Mouse (Mus musculus): ENCODE measurements around the gene Abcd3. TPM values are rescaled to one million over a fixed set of nuclear protein-coding genes. Genes with fewer than 3 reads are reported as not detected.
"Not testable (repeated sequence)": the region's sequence is repeated elsewhere in the genome, so short reads cannot be mapped to it uniquely, and the experiment has no call there.

Abcd3 gene
- polyA plus RNA-seq, 1 experiment: 23.3 TPM

DNA sequence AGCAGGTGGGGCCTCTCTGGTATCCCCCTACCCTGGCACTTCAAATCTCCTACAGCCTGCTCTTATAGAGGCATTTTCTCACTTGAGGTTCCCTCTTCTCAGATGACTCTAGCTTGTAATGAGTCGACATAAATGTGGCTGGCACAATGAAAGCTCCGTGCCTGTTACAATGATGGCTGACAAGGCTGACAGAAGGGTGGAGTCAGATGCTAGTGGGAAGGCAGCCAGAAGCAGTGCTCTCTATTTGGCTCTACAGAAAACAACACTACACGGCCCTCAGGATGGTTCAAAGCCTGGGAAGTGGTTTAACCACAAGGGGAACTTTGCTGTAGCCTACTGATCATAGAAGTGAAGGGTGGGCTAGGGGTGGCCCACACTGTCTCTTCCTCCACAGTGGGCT, 60.0 kb downstream of the Abcd3 start:
- Histone ChIP-seq H3K4me3 (ENCODE audit: insufficient read depth, low read length) (no peak overlapping the region), H3K4me1 (ENCODE audit: control insufficient read depth, insufficient read depth, low read length) (no peaks in the 10 kb centered on the region), H3K27ac (ENCODE audit: insufficient read depth, low read length) (no peak overlapping the region)
- TF ChIP-seq POLR2A (IDR thresholded peaks at IDR 0.05; ENCODE audit: extremely low read depth, insufficient read depth, low read length) (no peak), CTCF (IDR thresholded peaks at IDR 0.05; ENCODE audit: extremely low read depth, insufficient read depth, low read length) (no peak)

DNA sequence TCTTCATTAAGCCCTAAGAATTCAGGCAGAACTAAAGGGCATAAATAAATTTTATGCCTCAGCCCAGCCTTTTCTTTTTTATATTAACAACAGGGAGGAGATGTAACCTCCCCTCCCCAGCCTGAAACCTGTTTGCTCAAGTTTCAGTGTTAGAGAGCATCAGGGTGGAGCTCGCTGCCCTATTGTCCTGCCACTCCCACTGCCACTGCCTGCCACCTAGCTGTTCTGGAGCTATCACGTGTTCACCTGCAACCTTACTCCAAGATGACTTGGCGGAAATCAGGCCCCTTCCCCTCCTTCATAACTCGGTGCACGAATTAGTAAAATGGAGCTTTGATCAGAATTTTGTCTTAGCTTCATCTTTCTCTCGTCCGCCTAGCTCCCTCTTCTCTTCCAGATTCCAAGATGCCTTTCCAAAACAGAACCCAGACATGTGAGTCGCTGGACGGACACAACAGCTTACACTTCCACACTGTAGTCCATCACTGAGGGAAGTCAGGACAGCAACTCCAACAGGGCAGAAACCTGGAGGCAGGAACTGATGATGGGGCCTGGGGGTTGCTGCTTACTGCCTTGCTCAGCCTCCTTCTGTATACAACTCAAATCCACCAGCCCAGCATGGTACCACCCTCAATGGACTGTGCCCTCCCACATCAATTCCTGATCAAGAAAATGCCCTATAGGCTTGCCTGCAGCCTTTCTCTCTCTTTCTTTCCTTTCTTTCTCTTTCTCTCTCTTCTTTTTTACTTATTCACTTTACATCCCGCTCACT, 60.6 kb downstream of the Abcd3 start:
- H3K4me3 ChIP-seq (ENCODE audit: insufficient read depth, low read length); H3K27ac ChIP-seq (ENCODE audit: insufficient read depth, low read length); H3K4me1 ChIP-seq (ENCODE audit: control insufficient read depth, insufficient read depth, low read length): not testable (repeated sequence)

DNA sequence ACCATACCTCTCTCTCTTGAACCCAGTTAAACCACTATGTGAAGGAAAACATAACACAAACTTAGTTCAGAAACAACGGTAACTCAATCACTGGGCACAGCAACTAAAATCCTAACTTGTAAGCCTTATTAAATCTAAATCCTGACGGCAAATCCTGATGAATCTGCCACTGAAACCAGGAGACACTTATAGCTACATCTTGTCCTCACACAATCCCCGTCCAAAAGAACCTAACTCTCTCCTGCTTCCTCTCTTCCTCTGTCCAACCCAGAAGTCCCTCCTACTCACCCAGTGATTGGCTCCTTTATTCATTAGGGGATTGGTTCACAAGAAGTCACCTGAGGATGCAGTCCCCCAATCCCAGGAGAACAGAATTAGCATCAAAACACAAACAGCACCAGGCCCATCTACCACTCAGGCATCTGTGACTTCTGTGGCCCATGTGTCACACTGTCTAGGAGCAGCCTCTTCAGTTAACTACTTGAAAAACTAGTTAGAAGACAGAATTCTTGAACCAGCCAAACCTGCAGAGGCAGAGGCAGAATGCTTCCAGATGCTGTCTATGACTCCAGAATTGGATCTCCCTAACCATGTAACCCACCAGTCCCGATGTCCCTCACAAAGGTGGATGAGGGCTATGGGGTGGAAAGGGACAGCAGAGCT, 73.8 kb downstream of the Abcd3 start:
- H3K4me1 ChIP-seq (ENCODE audit: control insufficient read depth, insufficient read depth, low read length); H3K4me3 ChIP-seq (ENCODE audit: insufficient read depth, low read length); H3K27ac ChIP-seq (ENCODE audit: insufficient read depth, low read length): not testable (repeated sequence)

DNA sequence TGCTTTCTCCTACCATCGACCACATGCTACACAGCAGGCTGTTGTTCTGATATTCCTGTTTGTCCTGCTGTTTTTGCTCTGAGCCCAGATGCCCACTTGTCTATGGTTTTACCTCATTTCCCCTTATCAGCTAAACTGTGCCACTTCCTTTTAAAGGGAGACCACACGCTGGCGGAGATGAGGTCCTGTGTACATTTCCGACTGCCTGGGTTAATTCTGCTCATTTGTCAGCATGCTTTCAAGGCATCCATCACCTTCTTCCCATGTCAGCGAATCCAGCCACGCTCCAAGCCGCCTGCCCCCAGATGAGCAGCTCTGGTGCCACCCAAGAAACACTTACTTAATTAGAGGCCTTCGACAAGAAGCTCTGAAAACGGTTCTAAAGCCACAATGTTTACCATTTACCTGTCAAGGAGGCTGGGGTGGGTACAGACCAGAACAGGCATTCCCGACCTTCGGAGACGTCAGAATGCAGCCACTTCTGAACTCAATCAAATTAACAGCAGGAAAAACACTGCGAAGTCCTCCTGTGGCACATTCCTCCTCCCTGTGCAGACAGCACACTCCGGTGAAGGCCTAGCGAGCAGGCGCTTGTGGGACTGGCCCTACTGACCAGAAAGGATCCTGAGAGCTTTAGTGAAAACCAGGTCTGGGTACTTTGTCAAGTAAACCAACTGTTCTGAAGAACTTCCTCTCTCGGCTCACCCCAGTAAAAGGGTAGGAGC, 75.5 kb downstream of the Abcd3 start:
- H3K4me1 ChIP-seq (ENCODE audit: control insufficient read depth, insufficient read depth, low read length): no peaks in the 10 kb centered on the region
- H3K4me3 ChIP-seq (ENCODE audit: insufficient read depth, low read length): no peak overlapping the region
- TF ChIP-seq CTCF (IDR thresholded peaks at IDR 0.05; ENCODE audit: extremely low read depth, insufficient read depth, low read length): no peak
- TF ChIP-seq POLR2A (IDR thresholded peaks at IDR 0.05; ENCODE audit: extremely low read depth, insufficient read depth, low read length): no peak
- H3K27ac ChIP-seq (ENCODE audit: insufficient read depth, low read length): no peak overlapping the region

DNA sequence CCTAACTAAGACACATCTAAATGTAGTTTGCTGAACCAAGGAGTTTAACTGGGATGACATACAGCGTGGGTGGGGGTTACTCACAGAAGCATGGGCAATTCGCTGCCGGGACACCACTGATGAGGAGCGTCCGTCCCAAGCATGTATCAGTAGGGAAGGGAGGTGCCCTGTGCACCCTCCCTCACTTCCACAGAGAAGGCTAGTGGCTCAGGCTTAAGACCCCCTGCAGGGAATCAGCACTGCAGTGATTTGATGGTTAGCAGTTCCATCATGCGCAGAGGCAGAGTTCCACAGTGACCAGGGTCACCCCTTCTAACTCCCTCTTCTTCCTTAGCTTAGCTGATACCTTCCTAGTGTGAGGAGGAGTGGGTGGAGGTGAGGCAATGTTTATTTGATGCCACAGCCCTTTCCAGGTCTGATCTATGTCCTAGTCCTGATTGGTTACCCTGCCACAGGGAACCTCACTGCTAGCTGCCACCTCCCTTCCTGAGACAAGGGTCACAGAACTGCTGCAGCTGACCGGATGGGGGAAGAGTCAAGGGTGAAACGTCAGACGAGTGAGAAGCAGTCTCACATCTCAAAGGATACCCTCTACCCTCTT, 76.3 kb downstream of the Abcd3 start:
- TF ChIP-seq POLR2A (IDR thresholded peaks at IDR 0.05; ENCODE audit: extremely low read depth, insufficient read depth, low read length) (no peak), CTCF (IDR thresholded peaks at IDR 0.05; ENCODE audit: extremely low read depth, insufficient read depth, low read length) (no peak)
- Histone ChIP-seq H3K4me1 (ENCODE audit: control insufficient read depth, insufficient read depth, low read length) (no peaks in the 10 kb centered on the region), H3K27ac (ENCODE audit: insufficient read depth, low read length) (no peak overlapping the region), H3K4me3 (ENCODE audit: insufficient read depth, low read length) (no peak overlapping the region)

DNA sequence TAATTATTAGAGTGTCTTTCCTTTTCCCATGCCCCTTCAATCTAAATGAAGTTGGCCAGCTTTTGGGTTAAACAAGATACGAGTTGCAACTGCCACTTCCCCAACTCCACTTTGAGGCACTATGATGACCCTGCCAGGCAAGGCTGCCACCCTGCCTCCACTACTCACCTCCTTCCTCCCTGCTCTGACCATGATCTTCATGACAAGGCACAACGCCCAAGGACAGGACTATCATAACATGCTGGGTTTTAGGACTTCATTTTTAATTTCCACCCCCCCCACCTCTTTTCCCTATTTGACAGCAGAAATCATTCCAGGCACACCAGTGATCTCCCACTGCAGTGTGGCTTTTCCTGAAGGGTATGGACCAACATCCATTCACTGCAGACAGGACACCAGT, 77.2 kb downstream of the Abcd3 start:
- Histone ChIP-seq H3K27ac (ENCODE audit: insufficient read depth, low read length) (no peak overlapping the region), H3K4me1 (ENCODE audit: control insufficient read depth, insufficient read depth, low read length) (no peaks in the 10 kb centered on the region), H3K4me3 (ENCODE audit: insufficient read depth, low read length) (no peak overlapping the region)
- no peak for TF ChIP-seq CTCF (IDR thresholded peaks at IDR 0.05; ENCODE audit: extremely low read depth, insufficient read depth, low read length)
- no peak for TF ChIP-seq POLR2A (IDR thresholded peaks at IDR 0.05; ENCODE audit: extremely low read depth, insufficient read depth, low read length)

DNA sequence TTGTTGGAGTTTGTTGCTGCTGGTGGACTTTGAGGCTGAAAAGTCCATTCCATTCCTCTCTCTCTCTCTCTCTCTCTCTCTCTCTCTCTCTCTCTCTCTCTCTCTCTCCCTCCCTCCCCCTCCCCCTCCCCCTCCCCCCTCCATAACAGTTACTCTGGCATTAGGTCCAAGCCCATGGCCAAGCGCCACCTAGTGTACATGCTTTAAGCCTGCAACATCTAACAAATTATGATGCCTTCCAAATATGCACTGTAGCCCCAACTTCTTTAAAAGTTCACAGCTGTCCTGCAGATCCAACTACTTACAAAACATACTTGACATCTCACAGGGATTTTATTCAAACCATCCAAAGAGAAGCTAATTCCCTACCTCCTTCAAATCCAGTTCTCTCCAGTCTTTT, 77.6 kb downstream of the Abcd3 start:
- Histone ChIP-seq H3K27ac (ENCODE audit: insufficient read depth, low read length) (no peak overlapping the region), H3K4me3 (ENCODE audit: insufficient read depth, low read length) (no peak overlapping the region), H3K4me1 (ENCODE audit: control insufficient read depth, insufficient read depth, low read length) (no peaks in the 10 kb centered on the region)
- TF ChIP-seq POLR2A (IDR thresholded peaks at IDR 0.05; ENCODE audit: extremely low read depth, insufficient read depth, low read length): no peak
- TF ChIP-seq CTCF (IDR thresholded peaks at IDR 0.05; ENCODE audit: extremely low read depth, insufficient read depth, low read length): peak; percentile 65

DNA sequence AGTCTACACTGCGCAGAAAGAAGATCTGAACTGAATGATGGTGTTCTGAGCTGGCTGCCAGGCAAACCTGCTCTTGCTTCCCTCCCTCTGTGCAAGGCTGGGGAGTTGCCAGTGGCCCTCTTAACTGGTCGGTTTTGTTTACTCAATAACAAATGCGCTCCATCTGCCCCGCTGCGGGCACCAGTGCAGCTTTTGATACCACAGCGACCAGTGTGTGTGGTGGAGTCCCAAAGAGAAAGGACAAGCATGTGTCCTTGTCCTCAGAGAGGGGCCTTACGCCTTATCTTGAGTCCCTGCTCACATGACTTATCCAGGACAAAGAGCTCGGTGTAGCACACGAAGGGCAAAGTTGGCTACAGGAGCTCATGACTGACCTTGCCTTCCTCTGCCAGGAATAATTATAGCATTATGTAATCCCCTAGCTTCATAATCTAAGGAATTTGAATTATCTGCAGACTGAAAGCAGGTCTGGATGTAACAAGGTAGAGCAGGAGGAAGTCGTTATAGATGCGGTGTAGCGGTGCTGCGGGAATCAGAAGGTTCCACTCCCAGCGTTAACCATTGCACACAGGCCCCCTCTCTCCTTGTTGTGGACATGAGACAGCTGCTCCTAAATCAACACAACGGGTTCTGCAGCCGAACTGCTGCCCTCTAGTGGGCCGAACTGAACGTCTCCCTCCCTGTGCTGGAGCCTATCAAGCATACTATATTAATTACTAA, 78.9 kb downstream of the Abcd3 start:
- TF ChIP-seq POLR2A (IDR thresholded peaks at IDR 0.05; ENCODE audit: extremely low read depth, insufficient read depth, low read length): no peak
- TF ChIP-seq CTCF (IDR thresholded peaks at IDR 0.05; ENCODE audit: extremely low read depth, insufficient read depth, low read length): peak; percentile 78
- Histone ChIP-seq H3K4me3 (ENCODE audit: insufficient read depth, low read length) (no peak overlapping the region), H3K4me1 (ENCODE audit: control insufficient read depth, insufficient read depth, low read length) (no peaks in the 10 kb centered on the region), H3K27ac (ENCODE audit: insufficient read depth, low read length) (no peak overlapping the region)

DNA sequence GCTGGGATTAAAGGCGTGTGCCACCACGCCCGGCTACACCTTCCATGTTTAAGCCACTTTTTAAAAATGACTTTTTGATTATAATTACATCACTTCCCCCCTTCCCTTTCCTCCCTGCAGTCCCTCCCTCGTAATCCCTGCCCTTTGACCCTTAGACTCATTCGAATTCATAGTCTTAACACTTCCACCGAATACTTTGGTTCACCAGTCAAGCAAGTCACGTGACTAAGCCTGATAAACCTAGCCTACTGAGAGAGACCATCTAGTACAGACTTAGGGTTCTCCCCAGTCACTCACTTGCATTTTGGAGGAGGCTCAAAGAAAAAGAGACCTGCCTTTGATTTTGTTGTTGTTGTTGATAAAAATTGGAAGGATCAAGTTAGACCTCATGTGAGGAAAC, 79.6 kb downstream of the Abcd3 start:
- no peaks in the 10 kb centered on the region for H3K4me1 ChIP-seq (ENCODE audit: control insufficient read depth, insufficient read depth, low read length)
- no peak overlapping the region for H3K27ac ChIP-seq (ENCODE audit: insufficient read depth, low read length)
- no peak for TF ChIP-seq POLR2A (IDR thresholded peaks at IDR 0.05; ENCODE audit: extremely low read depth, insufficient read depth, low read length)
- TF ChIP-seq CTCF (IDR thresholded peaks at IDR 0.05; ENCODE audit: extremely low read depth, insufficient read depth, low read length): no peak
- no peak overlapping the region for H3K4me3 ChIP-seq (ENCODE audit: insufficient read depth, low read length)

All from cortical plate, adult 2 months (tissue).